Mouse (Mus musculus) left cerebral cortex, adult 11 months (tissue): Measurements from ENCODE around the gene Ap5m1.
"Not testable (repeated sequence)": the region's sequence is repeated elsewhere in the genome, so short reads cannot be mapped to it uniquely, and the experiment has no call there.

ENCODE experiments used
- DNase-seq: peaks from one replicate; pipeline ENCODE4 v3.0.0; 2022; ENCODE audit warnings: low spot score

The Ap5m1 gene

GRCm38 (mm10) chr14:49065529-49066273 lies at the start of gene Ap5m1:
Gene Ap5m1, plus strand, starts transcription at chr14:49066097.
- peak; percentile 10 for DNase-seq

GRCm38 (mm10) chr14:49019765-49020164 lies 46.1 kb upstream of the Ap5m1 start:
- DNase-seq = no peak

- DNase-seq = no peak
Observed at GRCm38 (mm10) chr14:49027040-49027778, 38.7 kb upstream of the Ap5m1 start.

- no peak for DNase-seq
Observed at GRCm38 (mm10) chr14:49027779-49028368, 38.0 kb upstream of the Ap5m1 start.

- no peak for DNase-seq
Observed at GRCm38 (mm10) chr14:49028991-49029390, 36.9 kb upstream of the Ap5m1 start.

GRCm38 (mm10) chr14:49045610-49046009 lies 20.3 kb upstream of the Ap5m1 start:
- DNase-seq = peak; percentile 7

GRCm38 (mm10) chr14:49049492-49049891 lies 16.4 kb upstream of the Ap5m1 start:
- DNase-seq = no peak

- no peak for DNase-seq
Observed at GRCm38 (mm10) chr14:49063838-49064237, 2.1 kb upstream of the Ap5m1 start.

- DNase-seq = peak; percentile 92
Observed at GRCm38 (mm10) chr14:49066274-49066823, 452 bp downstream of the Ap5m1 start, which contains the start of gene Exoc5. Gene Exoc5, minus strand, starts transcription at chr14:49066653.

- no peak for DNase-seq
Observed at GRCm38 (mm10) chr14:49072837-49073236, 6.9 kb downstream of the Ap5m1 start.

GRCm38 (mm10) chr14:49073896-49074295 lies 8.0 kb downstream of the Ap5m1 start:
- no peak for DNase-seq

GRCm38 (mm10) chr14:49074361-49074760 lies 8.5 kb downstream of the Ap5m1 start:
- DNase-seq = no peak

- DNase-seq = no peak
Observed at GRCm38 (mm10) chr14:49078820-49079219, 12.9 kb downstream of the Ap5m1 start.

- DNase-seq = no peak
Observed at GRCm38 (mm10) chr14:49086522-49086921, 20.6 kb downstream of the Ap5m1 start.

GRCm38 (mm10) chr14:49088155-49089048 lies 22.5 kb downstream of the Ap5m1 start:
- DNase-seq = no peak

- DNase-seq = no peak
Observed at GRCm38 (mm10) chr14:49089461-49090058, 23.7 kb downstream of the Ap5m1 start.

GRCm38 (mm10) chr14:49090102-49090501 lies 24.2 kb downstream of the Ap5m1 start:
- no peak for DNase-seq

- DNase-seq = no peak
Observed at GRCm38 (mm10) chr14:49091277-49091676, 25.4 kb downstream of the Ap5m1 start.

GRCm38 (mm10) chr14:49091755-49092154 lies 25.9 kb downstream of the Ap5m1 start:
- DNase-seq = not testable (repeated sequence)

- DNase-seq = no peak
Observed at GRCm38 (mm10) chr14:49118381-49118780, 52.5 kb downstream of the Ap5m1 start.

GRCm38 (mm10) chr14:49121723-49122122 lies 55.8 kb downstream of the Ap5m1 start:
- DNase-seq = no peak
